Mouse (Mus musculus) ES-Bruce4 (cell line): ENCODE measurements around the gene Hoxa13.

Source experiments
- CTCF ChIP-seq: IDR thresholded peaks from one replicate; pipeline ENCODE4 v1.8.1; 2011; ENCODE audit warnings: low read depth, low read length
- POLR2A ChIP-seq: IDR thresholded peaks from one replicate; pipeline ENCODE4 v1.8.1; 2011; ENCODE audit warnings: low read length; ENCODE audit not compliant: insufficient read depth

GRCm38 (mm10) chr6:52303426-52303825 is 42.7 kb upstream of the Hoxa13 start:
- no peak for TF ChIP-seq POLR2A
- no peak for TF ChIP-seq CTCF
